Comparison of ENCODE assay signal across 13 mouse cellular contexts in genomic region chr10:25427523-25427922, GRCm38 (mm10).
DNase-seq lines count a peak whose midpoint lies in the region; ATAC-seq and TF ChIP-seq lines count a peak whose summit lies in the region.
"Had no signal": no experiment of that assay in that cellular context is flagged by ENCODE, and none has a peak within 500 bp of the region (broad histone marks: within the 10 kb centered on the region; RNA-seq: fewer than 3 reads in every experiment).

No protein-coding gene starts in this region.

- DNase-seq in embryo, embryonic 10.5 days (ENCODE audit: low spot score) = peak; percentile 19
- no peak for DNase-seq in embryo, embryonic 9.5 days (ENCODE audit: extremely low spot score)
- peak; percentile 57 for DNase-seq in retina, postnatal 1 day
- no peak for DNase-seq in retina, embryonic 14.5 days (ENCODE audit: low spot score)
- DNase-seq in liver, postnatal 0 days = no peak
- peak; percentile 43 for DNase-seq in stomach, postnatal 0 days (ENCODE audit: low spot score)
- no peak for DNase-seq in right cerebral cortex, adult 2 months (ENCODE audit: low spot score in 2 of 2)
- DNase-seq in layer of hippocampus, adult 9-11 months = no peak

- 0 out of 2 replicates have a peak, but pooled peaks have one; percentile 2 for TF ChIP-seq CTCF in liver, postnatal 0 days (IDR thresholded peaks at IDR 0.05; ENCODE audit: low read depth)
- 0 out of 2 replicates have a peak, but pooled peaks have one; percentile 8 for TF ChIP-seq CTCF in stomach, postnatal 0 days (IDR thresholded peaks at IDR 0.05; ENCODE audit: low read depth)

- no peak overlapping the region for H3K9ac ChIP-seq in liver, postnatal 0 days (replicated peaks)
- no peak overlapping the region for H3K9ac ChIP-seq in stomach, postnatal 0 days (ENCODE audit: low read length)
- H3K9ac ChIP-seq: hindbrain, embryonic 14.5 days; neural tube, embryonic 13.5 days had no signal

- no peak overlapping the region for H3K4me2 ChIP-seq in liver, postnatal 0 days (ENCODE audit: low read depth, low read length)
- H3K4me2 ChIP-seq in stomach, postnatal 0 days (replicated peaks; ENCODE audit: low read depth) = no peak overlapping the region
- H3K4me2 ChIP-seq: hindbrain, embryonic 14.5 days; midbrain, embryonic 11.5 days; neural tube, embryonic 13.5 days had no signal

- H3K36me3 ChIP-seq in liver, postnatal 0 days (replicated peaks; ENCODE audit: insufficient read depth, low read length) = no peaks in the 10 kb centered on the region
- no peaks in the 10 kb centered on the region for H3K36me3 ChIP-seq in stomach, postnatal 0 days (ENCODE audit: control insufficient read depth, insufficient read depth, low read length)
- H3K36me3 ChIP-seq: neural tube, embryonic 13.5 days had no signal

- H3K4me3 ChIP-seq in liver, postnatal 0 days (ENCODE audit: low read depth, low read length) = no peak overlapping the region
- no peak overlapping the region for H3K4me3 ChIP-seq in stomach, postnatal 0 days (ENCODE audit: low read depth, low read length)
- H3K4me3 ChIP-seq: neural tube, embryonic 13.5 days had no signal

- peak; percentile 56; the same call in 1 of the 2 replicates for ATAC-seq in liver, postnatal 0 days
- peak; percentile 66 for ATAC-seq in stomach, postnatal 0 days (ENCODE audit: low FRiP score, low TSS enrichment)
- ATAC-seq: forebrain, embryonic 16.5 days; Patski had no signal

- 44% methylated on average over 7 of the region's 7 CpGs for WGBS in liver, postnatal 0 days (ENCODE audit: insufficient replicate concordance)
- 29% methylated on average over 7 of the region's 7 CpGs for WGBS in stomach, postnatal 0 days

- peak; percentile 59; the same call in 1 of the 2 replicates for TF ChIP-seq EP300 in liver, postnatal 0 days (IDR thresholded peaks at IDR 0.05; ENCODE audit: low read depth)
- no peak for TF ChIP-seq EP300 in stomach, postnatal 0 days (optimal IDR thresholded peaks at IDR 0.05)

- no peaks in the 10 kb centered on the region for H3K9me3 ChIP-seq in liver, postnatal 0 days (ENCODE audit: low read length)
- H3K9me3 ChIP-seq in stomach, postnatal 0 days (ENCODE audit: control insufficient read depth, low read length) = no peaks in the 10 kb centered on the region
- H3K9me3 ChIP-seq: neural tube, embryonic 13.5 days had no signal

- peaks cover 15% of the 10 kb centered on the region for H3K4me1 ChIP-seq in liver, postnatal 0 days (ENCODE audit: insufficient read depth)
- peaks cover 9% of the 10 kb centered on the region for H3K4me1 ChIP-seq in stomach, postnatal 0 days (replicated peaks; ENCODE audit: control insufficient read depth, insufficient read depth)

- H3K27me3 ChIP-seq in liver, postnatal 0 days (ENCODE audit: insufficient read depth, low read length) = no peaks in the 10 kb centered on the region
- no peaks in the 10 kb centered on the region for H3K27me3 ChIP-seq in stomach, postnatal 0 days (ENCODE audit: control insufficient read depth, insufficient read depth, low read length)
- H3K27me3 ChIP-seq: neural tube, embryonic 13.5 days; Patski had no signal

- H3K27ac ChIP-seq in liver, postnatal 0 days (ENCODE audit: low read depth) = 0 out of 2 replicates have a peak overlapping the region, but pooled peaks have one; percentile 39
- peak overlapping the region; percentile 81 for H3K27ac ChIP-seq in stomach, postnatal 0 days (replicated peaks)
- H3K27ac ChIP-seq: hindbrain, embryonic 14.5 days; neural tube, embryonic 13.5 days had no signal

Comparison
In these comparisons a context has a peak if more than half of its experiments do, and no peak if none do; other contexts are left out.
1. DNase-seq: peak in embryo, embryonic 10.5 days (single experiment), retina, postnatal 1 day (single experiment) and stomach, postnatal 0 days (single experiment); none in embryo, embryonic 9.5 days (single experiment), retina, embryonic 14.5 days (single experiment), liver, postnatal 0 days (single experiment), right cerebral cortex, adult 2 months (0 of 2) and layer of hippocampus, adult 9-11 months (single experiment).